Mouse (Mus musculus) gastrocnemius, adult 8-10 months (tissue): ENCODE measurements around the gene Plxna2. TPM values are rescaled to one million over a fixed set of nuclear protein-coding genes. Genes with fewer than 3 reads are reported as not detected.

Experiments
- DNase-seq, 2 experiments: peaks; one replicate each; pipeline ENCODE4 v3.0.0; 2022; ENCODE audit warnings: low spot score in 2 of 2
- total RNA-seq, 4 experiments: library from RNA; stranded (reverse); gene quantifications; 2 replicates each; pipeline ENCODE4 v1.2.4; 2022

Gene Plxna2
- total RNA-seq, 4 experiments from 2014 or later: 4.8 to 8.1 (median 5.2) TPM

DNA sequence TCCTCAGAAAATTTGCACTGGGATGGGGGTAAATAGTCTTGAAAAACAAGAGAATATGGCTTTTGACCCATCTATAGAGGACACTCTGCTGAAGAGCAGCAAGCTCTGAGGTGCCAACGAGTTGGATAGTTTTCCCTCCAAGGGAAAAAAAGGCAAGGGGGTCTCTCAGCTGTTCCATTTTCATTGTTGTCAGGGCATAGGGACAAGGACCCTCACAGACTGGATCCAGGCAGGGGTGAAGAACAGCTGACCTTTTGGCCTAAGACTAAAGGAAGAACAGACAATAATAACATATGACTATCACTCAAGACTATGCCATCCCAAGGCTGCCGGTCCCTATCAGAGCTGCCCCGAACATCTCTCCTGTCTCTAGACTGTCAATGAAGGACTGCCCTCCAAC lies 4.2 kb downstream of the Plxna2 start:
- no peak for DNase-seq

DNA sequence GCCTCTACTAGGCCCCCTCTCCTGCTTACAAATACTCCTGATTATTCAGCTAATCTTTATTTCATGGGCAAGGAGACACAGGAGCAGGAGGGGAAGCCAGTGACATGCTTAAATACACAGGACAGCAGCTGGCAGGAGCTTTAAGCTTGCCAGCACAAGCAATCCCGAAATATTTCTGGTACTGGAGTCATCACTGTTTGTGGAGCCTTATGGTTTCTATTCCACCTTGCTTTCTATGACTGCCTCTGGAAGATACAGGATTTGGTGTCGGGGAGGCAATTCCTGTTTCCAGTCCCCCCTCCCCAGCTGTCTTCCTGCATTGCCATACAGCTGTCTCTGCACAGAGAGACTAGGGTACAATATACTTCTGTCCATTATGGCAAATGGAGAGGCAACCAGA lies 4.7 kb downstream of the Plxna2 start:
- DNase-seq: no peak

DNA sequence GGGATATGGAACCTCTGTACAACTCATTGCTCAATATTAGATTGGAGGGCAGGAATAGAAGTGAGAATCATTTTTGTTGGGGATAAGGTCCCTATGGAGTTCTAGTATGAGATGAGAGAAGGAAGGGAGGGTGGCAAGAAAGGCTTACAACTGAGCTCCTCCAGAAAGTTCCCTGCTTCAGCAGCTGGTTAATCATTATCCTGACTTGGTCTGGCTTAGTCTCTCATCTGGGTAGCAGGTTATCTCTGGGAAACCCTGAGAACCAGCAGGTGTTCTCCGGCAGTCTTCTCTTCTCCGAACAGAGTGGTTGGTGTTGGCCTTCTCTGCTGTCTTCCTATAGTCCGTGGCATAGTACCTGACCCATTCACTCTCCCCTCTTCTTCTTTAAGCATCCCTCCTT lies 5.6 kb downstream of the Plxna2 start:
- DNase-seq: no peak

DNA sequence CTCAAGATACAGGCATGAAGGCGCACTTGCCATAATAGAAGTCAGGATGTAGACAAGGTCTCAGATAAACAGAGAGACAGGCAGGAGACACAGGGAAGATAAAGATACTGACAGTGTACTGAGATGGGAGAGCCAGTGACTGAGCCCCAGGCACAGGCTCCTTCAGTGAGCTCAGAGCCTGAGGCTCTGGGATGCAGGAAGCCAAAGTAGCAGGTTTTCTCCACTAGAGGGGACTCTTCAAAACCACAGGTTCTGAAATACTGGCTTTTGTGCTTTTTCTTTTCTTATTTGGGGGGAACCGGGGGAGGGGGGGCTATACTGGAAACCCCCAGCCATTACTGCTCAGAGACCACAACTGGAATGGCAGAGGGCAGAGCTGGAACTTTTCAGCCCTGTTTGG lies 6.4 kb downstream of the Plxna2 start:
- DNase-seq: no peak

DNA sequence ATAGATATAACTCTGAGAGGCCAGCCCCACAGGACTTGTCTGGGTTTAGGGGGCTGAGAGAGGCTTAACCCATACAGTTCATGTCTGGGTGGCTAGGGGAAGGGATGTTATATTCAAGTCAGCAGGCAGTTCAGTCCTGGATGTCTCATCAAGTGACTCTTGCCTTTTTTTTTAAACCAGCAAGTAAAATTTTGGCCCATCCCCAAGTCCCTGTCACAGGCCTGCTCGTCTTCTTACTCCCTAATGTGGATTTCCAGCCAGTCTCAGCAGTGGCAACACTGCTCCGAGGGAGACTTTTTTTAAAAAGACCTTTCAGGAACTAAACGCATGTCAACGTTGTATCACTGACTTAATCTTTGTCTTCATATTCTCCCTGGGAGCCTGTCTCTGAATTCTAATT lies 7.0 kb downstream of the Plxna2 start:
- DNase-seq: no peak

DNA sequence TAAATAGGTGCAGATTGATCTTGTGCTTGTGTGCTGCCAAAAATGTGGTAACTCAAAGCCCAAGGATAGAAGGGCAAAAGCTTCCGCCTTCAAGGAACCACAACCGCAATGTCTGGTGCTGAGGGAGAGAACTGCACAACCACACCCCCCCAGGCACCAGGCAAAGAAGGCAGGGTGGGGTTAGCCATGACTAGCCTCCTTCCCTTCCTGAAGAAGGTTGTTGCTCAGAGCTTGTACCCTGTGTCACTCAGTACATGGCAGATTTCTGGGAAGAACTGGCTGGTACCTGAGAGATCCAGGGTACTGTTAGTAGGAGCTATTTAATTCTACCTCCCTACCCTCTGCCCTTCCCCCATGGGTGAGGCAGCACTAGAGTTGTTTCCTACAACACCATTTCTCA lies 8.1 kb downstream of the Plxna2 start:
- DNase-seq: no peak

DNA sequence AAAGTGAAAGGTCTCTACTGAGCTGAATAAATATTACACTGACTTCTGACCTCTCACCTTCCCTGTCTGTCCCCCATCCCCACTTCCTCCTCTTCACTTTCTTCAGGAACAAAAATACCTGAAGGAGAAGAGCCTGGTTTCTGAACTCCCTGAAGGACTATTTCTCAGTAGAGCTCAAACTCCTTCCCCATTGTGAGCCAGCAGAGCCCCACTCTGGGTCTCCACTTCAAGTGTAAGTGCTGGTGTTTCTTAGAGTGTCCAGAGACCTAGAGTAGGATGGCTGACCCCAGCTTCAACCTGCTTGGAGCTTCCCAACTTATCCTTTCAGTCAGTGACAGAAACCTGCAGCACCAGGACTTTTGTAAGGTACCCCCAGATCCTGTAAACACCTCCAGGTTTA lies 9.3 kb downstream of the Plxna2 start:
- DNase-seq: no peak

DNA sequence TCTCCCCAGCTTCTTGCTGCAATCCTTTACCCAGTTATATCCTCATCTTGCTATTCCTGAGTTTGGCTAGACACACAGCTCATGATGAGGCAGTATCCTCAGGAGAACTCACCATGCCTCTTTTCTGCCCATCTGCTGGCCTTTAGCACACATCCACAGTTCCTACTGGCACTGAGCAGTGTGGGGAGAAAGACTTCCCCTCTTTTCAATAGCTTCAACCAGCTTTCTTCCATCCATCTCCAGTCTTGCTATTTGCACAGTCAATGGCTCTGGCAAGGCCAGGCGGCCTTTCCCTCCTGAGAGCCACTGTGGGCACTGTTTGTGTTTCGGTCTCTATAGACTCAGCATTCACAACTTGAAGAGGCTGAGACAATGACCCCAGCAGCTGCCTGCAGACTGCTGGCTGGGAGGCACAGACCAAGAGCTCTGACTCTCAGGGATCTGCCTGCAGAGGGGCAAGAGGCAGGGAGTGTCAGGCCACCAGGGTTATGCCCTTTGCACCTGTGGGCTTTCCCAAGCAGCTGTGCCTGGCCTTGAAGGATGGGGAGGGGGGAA lies 11.2 kb downstream of the Plxna2 start:
- no peak for DNase-seq

DNA sequence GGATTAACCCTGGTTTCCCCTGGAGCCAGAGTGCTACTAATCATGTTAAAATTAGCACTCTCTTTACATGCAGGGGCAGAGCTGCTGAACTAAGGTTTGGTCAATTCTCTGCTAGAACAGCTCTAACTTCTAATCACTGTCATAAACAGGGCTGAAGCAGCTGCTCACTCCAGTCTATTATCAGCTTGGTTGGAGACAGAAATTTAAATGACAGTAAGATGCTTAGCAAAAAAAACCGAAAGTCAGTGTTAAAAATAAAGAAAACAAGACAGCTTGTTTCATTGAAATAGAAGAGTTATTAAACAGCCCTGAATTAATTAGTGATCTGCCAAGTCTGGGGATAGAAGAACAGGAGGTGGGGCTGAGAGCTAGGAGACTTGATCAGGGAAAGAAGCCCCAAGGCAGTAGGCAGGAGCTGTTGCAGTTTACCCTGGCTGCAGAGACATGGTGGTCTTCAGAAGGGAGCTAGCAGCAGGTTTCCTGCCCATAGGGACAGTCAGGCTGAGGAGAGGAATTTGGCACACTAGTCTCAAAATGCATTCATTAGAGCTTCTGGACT lies 12.6 kb downstream of the Plxna2 start:
- no peak for DNase-seq

DNA sequence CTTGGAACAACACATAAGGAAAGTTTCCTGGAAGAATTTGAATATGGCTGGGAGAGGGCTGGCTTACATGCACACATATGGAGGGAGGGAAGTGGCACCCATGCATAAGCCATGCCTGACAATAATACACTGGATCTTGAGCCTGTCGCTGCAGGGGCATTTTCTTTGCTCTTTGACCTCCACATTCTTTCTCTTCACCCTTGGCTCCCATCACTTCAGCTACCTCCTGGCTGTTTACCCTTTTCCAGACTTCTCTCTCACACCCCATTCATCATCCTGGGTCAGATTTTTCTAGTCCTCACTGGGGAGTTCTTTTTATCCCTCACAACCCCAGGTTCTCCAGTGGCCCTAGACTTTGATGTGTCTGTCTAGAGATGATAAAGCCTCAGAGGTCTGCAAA lies 13.6 kb downstream of the Plxna2 start:
- DNase-seq: no peak

DNA sequence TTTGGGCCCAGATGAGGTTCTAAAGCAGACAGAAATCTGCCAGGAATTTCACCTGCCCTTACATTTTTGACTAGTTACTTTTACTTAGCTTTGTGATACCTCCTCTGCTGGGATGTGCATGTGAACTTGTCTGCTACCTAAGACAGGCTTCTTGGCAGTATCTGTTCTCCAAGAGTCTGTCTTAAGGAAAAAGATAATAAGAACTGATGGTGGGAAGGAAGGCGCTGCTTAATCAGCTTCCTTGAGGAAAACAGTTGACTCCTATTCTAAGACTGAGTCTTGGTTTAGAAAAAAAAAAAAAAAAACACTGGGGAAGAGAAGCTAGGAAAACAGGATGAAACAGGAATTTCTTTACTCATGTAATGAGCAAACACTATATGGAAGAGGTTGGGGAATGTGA lies 14.0 kb downstream of the Plxna2 start:
- no peak for DNase-seq

DNA sequence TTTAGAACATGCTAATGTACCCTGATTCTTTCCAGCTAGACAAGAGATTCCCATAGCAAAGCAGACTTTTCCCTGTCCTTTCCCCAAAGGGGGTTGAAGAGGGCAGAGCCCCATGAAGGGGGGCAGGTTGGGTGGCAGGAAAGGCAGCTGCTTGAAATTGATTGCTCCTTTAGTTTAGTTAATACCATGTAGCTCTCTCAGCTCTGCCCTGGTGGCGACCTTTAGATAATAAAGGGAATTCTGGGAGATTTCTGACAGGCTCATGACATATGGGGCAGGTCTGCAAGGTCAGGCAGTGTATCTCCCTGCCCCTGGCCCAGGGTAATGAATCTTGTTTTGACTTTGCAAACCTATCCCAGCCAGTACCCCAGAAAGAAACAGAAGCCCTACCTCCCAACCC lies 17.4 kb downstream of the Plxna2 start:
- DNase-seq: no peak

DNA sequence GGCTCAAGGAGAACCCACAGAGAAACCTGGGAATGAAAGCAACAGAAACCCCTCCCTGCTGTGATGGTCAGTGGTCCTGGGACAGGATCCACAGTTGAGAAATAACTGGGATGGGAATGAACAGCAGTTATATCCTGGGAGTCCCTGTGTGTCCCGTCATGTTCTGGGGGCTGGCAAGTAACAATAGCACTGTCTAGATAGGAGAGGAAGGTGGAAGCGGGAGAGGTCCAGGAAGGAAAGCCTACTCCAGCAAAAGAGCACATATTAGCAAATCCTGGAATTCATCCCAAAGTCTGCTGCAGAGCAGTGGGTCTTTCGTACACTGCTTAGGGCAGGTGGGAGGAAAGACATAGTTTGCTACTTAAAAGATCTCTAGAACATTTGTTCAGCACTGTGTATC lies 17.9 kb downstream of the Plxna2 start:
- DNase-seq: no peak

DNA sequence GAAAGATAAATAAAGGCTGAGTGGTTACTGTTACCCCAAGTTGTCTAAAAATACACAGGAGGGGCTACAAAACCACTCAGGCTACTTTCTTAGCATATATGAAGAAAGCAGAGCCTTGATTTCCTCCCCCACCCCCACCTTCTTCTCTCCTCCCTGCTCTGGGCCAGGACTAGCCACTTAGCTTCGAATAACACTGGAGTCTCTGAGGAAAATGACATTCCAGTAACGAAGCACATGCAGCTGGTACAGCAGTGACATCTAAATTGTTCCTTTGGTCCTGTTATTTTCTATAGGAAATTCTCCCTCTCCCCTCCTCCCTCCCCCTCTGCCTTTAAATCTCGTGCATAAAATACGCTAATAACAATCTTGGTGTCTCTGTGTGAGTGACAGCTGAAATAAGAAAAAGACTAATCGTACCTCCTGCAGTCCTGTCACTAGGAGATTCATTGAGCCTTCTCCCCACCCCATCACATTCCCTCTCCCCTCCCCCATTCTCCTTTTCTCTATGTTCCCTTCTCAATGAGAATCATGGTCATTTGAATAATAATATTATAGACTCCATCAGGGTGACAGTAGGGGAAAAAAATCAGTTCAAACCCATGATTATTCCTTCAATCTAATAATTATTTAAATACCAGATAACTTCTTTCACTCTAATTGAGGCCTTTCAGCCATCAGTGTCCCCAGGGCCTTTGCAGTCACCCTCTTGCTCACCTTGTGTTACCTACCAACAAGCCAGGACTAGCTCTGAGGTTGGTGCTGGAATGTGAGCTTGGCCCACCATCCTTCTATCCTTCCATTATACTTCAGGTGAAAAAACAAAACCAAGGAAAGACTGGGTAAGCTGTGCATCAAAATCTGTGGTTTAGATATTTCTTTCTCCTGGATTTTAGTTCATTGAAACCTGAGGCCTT lies 19.6 kb downstream of the Plxna2 start:
- no peak for DNase-seq

DNA sequence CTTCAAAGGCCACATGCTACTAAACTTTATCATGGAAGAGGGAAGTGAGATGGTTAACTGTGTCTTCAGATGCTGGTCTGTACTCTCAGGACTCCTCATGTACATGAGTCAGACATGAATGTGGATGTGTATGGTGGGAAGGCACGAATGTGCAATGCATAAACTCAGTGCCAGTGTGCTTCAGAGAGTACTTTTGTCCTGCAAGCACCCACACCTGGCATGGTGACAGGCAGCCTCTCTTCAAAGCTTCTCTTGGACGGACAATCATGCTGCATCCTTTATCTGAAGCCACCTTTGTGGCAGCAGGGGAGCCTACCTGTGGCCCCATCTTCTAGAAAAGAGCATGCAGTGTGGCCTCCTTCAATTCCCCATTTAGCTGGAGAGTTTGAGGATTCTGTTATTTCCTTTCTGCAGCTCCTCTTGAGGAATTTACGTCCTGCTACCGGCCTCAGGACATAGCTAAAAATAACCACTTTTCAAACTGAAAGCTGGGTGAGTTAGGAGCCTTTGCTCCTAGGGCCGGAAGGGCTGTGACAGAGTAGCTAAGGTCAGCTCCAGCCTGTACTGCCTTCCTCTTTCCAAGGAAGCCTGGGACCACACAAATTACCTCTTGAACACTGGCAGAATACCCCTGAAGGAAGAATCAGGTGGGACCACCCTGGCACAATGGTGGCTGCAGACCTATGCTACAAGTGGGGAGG lies 23.7 kb downstream of the Plxna2 start:
- no peak for DNase-seq

DNA sequence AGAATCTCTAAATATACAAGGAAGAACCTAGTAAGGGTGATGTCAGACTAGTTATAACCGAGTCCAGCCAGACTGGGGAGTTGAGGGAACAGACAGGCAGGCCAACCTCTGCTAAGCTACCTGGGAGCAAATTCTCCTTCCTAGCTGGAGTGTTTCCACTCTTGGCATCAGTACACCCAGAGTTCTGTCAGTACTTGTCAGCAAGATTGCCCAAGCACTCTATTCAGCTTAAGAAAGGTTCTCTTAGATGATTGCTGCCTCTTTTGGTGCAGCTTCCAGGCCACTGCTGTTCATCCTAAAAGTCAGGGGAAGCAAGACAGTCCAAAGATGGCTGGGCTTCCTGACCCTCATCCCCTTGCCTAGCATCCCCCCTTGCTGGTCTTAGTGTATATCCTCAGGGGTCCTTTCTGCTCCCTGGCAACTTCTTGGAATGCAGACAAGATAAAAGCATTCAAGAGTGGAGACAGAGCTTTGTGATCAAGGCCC lies 24.3 kb downstream of the Plxna2 start:
- no peak for DNase-seq

DNA sequence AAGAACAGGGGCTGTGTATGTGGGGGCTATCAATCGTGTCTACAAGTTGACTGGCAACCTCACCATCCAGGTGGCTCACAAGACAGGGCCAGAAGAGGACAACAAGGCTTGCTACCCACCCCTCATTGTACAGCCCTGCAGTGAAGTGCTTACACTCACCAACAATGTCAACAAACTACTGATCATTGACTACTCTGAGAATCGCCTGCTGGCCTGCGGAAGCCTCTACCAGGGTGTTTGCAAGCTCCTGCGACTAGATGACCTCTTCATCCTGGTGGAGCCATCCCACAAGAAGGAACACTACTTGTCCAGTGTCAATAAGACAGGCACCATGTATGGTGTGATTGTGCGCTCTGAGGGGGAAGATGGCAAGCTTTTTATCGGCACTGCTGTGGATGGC lies 25.9 kb downstream of the Plxna2 start:
- no peak for DNase-seq

DNA sequence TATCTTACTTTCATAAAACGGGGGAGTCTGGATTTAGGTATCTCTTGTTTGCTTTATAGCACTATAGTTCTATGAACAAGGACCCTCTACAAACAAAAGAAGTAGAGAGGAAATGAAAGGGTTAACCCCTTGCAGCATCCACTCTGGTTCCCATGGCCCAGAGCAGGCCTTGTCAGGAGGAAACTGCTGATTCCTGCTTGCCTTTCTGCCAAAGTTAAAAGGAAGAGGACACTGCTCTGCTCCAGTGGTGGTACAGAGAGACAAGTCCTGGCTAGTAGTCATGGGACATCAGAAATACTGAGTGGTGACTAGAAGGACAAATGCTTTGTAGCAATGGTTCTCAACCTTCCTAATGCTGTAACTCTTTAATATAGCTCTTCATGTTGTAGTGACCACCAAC lies 27.9 kb downstream of the Plxna2 start:
- no peak for DNase-seq

DNA sequence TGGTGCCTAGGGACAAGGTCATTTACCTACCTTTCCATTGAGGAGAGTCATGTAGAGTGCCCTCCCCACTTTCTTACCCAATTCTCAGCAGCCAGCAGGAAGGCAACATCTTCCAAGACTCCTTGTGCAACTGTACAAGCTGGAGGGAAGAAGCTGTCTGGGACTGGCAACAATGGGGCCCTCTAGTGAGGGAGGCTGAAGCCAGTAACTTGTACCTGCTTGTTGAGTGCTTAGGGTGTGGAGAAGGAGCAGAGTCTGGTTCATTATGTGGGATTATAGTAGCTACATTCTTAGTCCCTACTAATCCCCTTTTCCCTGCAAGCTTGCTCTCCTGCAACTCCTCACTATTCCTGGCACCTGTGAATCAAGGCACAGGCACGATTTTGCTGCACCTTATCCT lies 32.1 kb downstream of the Plxna2 start:
- DNase-seq: no peak

DNA sequence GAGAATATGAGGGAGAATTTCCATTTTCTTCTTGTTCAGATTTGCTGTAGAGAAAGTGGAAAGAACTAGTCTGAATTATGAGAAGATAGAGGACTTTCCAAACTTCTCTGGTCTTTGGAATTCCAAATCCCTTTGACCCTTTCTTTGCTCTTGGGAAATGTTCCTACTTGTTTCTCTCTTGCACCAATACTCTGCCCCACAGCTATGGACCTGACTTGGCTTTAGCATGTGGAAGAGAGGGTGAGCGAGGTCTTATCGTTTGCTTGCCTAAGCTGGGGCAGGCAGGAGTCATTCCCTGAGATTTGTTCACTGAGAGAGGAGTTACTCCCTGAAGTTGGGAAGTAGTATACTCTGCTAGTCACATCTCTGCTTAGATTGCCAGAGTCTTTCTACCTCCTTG lies 32.5 kb downstream of the Plxna2 start:
- DNase-seq: no peak

DNA sequence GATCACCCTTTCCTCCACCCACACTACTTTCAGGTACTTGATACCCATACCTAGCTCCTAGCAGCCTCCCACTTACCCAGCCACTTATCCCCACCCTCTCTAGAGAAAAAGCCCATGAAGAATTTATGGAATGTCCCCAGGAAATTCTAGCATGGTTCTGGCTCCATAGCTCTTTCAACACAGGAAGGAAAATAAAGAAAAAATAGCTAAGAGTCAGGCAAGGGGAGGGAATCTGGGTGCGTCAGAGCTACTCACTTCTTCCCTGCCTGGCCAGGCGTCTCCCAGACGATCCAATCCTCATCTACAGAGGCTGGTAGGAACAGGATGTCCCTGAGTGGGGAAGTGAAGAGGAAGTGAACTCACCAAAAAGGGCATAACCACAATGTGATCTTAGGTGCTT lies 34.0 kb downstream of the Plxna2 start:
- DNase-seq: no peak

DNA sequence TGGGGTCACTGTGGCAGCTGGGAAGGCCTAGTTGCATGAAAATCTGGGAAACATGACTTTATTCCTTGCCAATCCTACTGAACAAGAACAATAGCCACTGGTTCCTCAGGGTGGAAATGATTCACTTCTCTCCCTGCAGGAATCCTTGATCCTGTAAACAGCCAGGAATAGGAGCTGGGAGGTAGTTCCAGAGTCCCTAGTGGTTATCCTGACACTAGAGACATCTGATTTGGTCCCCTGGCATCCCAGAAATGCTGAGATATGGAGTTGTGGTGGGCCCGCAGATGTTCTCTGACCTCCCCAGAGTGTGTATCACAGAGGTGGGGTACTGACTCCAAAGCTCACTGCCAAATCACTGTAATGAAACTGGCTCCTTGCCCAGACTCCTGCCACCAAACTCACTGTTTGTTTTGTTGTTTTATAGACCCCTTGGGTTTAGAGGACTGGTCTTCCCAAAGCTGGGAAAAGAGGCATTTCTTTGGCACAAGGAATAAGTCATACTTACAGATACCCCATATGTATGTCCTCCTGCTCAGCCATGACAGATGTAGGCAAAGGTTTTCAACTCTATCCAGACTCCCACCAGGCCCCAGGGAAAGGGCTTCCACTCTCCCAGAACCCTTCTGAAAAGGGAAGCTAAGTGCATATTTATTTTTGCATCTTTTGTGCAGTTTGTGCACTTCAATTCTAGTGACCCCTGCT lies 40.6 kb downstream of the Plxna2 start:
- DNase-seq: no peak
